Mouse (Mus musculus): ENCODE data around the gene Pde4b. TPM values are rescaled to one million over a fixed set of nuclear protein-coding genes. Genes with fewer than 3 reads are reported as not detected.

Gene Pde4b
- total RNA-seq, 1 experiment, result 1.4 TPM

- in situ Hi-C loops (cut with MboI; ENCODE audit: low sequenced_read_pairs in 2 of 2, unreplicated experiment in 2 of 2), result no loop called here
- no peak for DNase-seq (ENCODE audit: low read depth, low spot score)
- Histone ChIP-seq H3K4me3 (ENCODE audit: insufficient read depth in 1 of 2, low read depth in 1 of 2, low read length in 2 of 2, poor library complexity in 1 of 2, severe bottlenecking in 1 of 2) (no peak overlapping the region), H3K4me1 (ENCODE audit: control insufficient read depth in 2 of 2, insufficient read depth in 2 of 2, low read length in 2 of 2, poor library complexity in 1 of 2) (no peaks in the 10 kb centered on the region), H3K9ac (ENCODE audit: insufficient read depth, low read depth, low read length, poor library complexity, severe bottlenecking) (no peak overlapping the region), H3K27ac (ENCODE audit: insufficient read depth, low read depth, low read length, poor library complexity, severe bottlenecking) (no peak overlapping the region), H3K9me3 (ENCODE audit: control insufficient read depth, insufficient read depth, low read depth, low read length) (no peaks in the 10 kb centered on the region), H3K36me3 (ENCODE audit: control insufficient read depth, insufficient read depth, low read length, poor library complexity, severe bottlenecking) (no peaks in the 10 kb centered on the region)
- TF ChIP-seq HCFC1 (IDR thresholded peaks at IDR 0.05; ENCODE audit: borderline replicate concordance, insufficient read depth, low read length), result no peak
These were observed 418.4 kb downstream of the Pde4b start for GRCm38 (mm10) chr4:102505714-102506113.

GRCm38 (mm10) chr4:102506376-102507280 is 419.3 kb downstream of the Pde4b start:
- H3K4me3 ChIP-seq (ENCODE audit: insufficient read depth in 1 of 2, low read depth in 1 of 2, low read length in 2 of 2, poor library complexity in 1 of 2, severe bottlenecking in 1 of 2), result no peak overlapping the region
- H3K9ac ChIP-seq (ENCODE audit: insufficient read depth, low read depth, low read length, poor library complexity, severe bottlenecking), result no peak overlapping the region
- no peaks in the 10 kb centered on the region for H3K36me3 ChIP-seq (ENCODE audit: control insufficient read depth, insufficient read depth, low read length, poor library complexity, severe bottlenecking)
- in situ Hi-C loops (cut with MboI; ENCODE audit: low sequenced_read_pairs in 2 of 2, unreplicated experiment in 2 of 2), result no loop called here
- no peak for DNase-seq (ENCODE audit: low read depth, low spot score)
- H3K27ac ChIP-seq (ENCODE audit: insufficient read depth, low read depth, low read length, poor library complexity, severe bottlenecking), result no peak overlapping the region
- H3K9me3 ChIP-seq (ENCODE audit: control insufficient read depth, insufficient read depth, low read depth, low read length), result no peaks in the 10 kb centered on the region
- H3K4me1 ChIP-seq (ENCODE audit: control insufficient read depth in 2 of 2, insufficient read depth in 2 of 2, low read length in 2 of 2, poor library complexity in 1 of 2), result no peaks in the 10 kb centered on the region
- no peak for TF ChIP-seq HCFC1 (IDR thresholded peaks at IDR 0.05; ENCODE audit: borderline replicate concordance, insufficient read depth, low read length)
- no peak for TF ChIP-seq ZC3H11A (IDR thresholded peaks at IDR 0.05; ENCODE audit: borderline replicate concordance, low read depth, low read length)
- TF ChIP-seq MAFK (IDR thresholded peaks at IDR 0.05; ENCODE audit: insufficient read depth, low read depth, low read length), result no peak
- TF ChIP-seq ZNF384 (IDR thresholded peaks at IDR 0.05; ENCODE audit: low read depth, low read length), result no peak
- no peak for TF ChIP-seq CHD2 (IDR thresholded peaks at IDR 0.05; ENCODE audit: low read depth, low read length)

DNA sequence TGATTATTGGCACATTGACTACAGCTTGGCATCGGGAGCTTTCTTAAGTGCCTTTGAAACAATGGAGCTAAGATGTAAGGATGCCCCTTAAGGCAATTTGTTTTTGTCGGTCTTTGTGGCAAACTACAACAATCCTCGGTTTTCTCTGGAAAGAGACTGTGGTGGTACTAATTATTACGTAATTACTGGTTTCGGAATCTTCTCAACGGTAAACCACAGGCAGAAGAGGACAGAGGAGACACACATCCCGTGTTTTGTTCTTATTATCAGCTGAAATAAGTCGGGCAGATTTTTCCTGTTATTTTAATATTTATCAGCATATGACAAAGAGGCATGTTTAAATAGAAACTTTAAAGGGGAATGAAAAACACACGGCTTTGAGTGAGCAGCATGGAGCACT is 420.0 kb downstream of the Pde4b start:
- in situ Hi-C loops (cut with MboI; ENCODE audit: low sequenced_read_pairs in 2 of 2, unreplicated experiment in 2 of 2), result no loop called here
- Histone ChIP-seq H3K36me3 (ENCODE audit: control insufficient read depth, insufficient read depth, low read length, poor library complexity, severe bottlenecking) (no peaks in the 10 kb centered on the region), H3K9me3 (ENCODE audit: control insufficient read depth, insufficient read depth, low read depth, low read length) (no peaks in the 10 kb centered on the region), H3K4me1 (ENCODE audit: control insufficient read depth in 2 of 2, insufficient read depth in 2 of 2, low read length in 2 of 2, poor library complexity in 1 of 2) (no peaks in the 10 kb centered on the region), H3K9ac (ENCODE audit: insufficient read depth, low read depth, low read length, poor library complexity, severe bottlenecking) (no peak overlapping the region), H3K4me3 (ENCODE audit: insufficient read depth in 1 of 2, low read depth in 1 of 2, low read length in 2 of 2, poor library complexity in 1 of 2, severe bottlenecking in 1 of 2) (no peak overlapping the region), H3K27ac (ENCODE audit: insufficient read depth, low read depth, low read length, poor library complexity, severe bottlenecking) (no peak overlapping the region)
- TF ChIP-seq ZC3H11A (IDR thresholded peaks at IDR 0.05; ENCODE audit: borderline replicate concordance, low read depth, low read length) (no peak), CHD2 (IDR thresholded peaks at IDR 0.05; ENCODE audit: low read depth, low read length) (no peak), MAFK (IDR thresholded peaks at IDR 0.05; ENCODE audit: insufficient read depth, low read depth, low read length) (no peak), HCFC1 (IDR thresholded peaks at IDR 0.05; ENCODE audit: borderline replicate concordance, insufficient read depth, low read length) (no peak), ZNF384 (IDR thresholded peaks at IDR 0.05; ENCODE audit: low read depth, low read length) (no peak)
- no peak for DNase-seq (ENCODE audit: low read depth, low spot score)

GRCm38 (mm10) chr4:102507753-102508152 is 420.4 kb downstream of the Pde4b start:
- DNase-seq (ENCODE audit: low read depth, low spot score), result no peak
- H3K9ac ChIP-seq (ENCODE audit: insufficient read depth, low read depth, low read length, poor library complexity, severe bottlenecking), result no peak overlapping the region
- TF ChIP-seq HCFC1 (IDR thresholded peaks at IDR 0.05; ENCODE audit: borderline replicate concordance, insufficient read depth, low read length), result no peak
- no peak for TF ChIP-seq CHD2 (IDR thresholded peaks at IDR 0.05; ENCODE audit: low read depth, low read length)
- TF ChIP-seq MAFK (IDR thresholded peaks at IDR 0.05; ENCODE audit: insufficient read depth, low read depth, low read length), result no peak
- no peak for TF ChIP-seq ZNF384 (IDR thresholded peaks at IDR 0.05; ENCODE audit: low read depth, low read length)
- TF ChIP-seq ZC3H11A (IDR thresholded peaks at IDR 0.05; ENCODE audit: borderline replicate concordance, low read depth, low read length), result no peak
- in situ Hi-C loops (cut with MboI; ENCODE audit: low sequenced_read_pairs in 2 of 2, unreplicated experiment in 2 of 2), result no loop called here
- H3K36me3 ChIP-seq (ENCODE audit: control insufficient read depth, insufficient read depth, low read length, poor library complexity, severe bottlenecking), result no peaks in the 10 kb centered on the region
- H3K9me3 ChIP-seq (ENCODE audit: control insufficient read depth, insufficient read depth, low read depth, low read length), result no peaks in the 10 kb centered on the region
- H3K4me1 ChIP-seq (ENCODE audit: control insufficient read depth in 2 of 2, insufficient read depth in 2 of 2, low read length in 2 of 2, poor library complexity in 1 of 2), result no peaks in the 10 kb centered on the region
- H3K4me3 ChIP-seq (ENCODE audit: insufficient read depth in 1 of 2, low read depth in 1 of 2, low read length in 2 of 2, poor library complexity in 1 of 2, severe bottlenecking in 1 of 2), result no peak overlapping the region
- H3K27ac ChIP-seq (ENCODE audit: insufficient read depth, low read depth, low read length, poor library complexity, severe bottlenecking), result no peak overlapping the region
